Mouse (Mus musculus): ENCODE data around the gene Lzts3.

GRCm38 (mm10) chr2:130679154-130679553, 36.6 kb upstream of the Lzts3 start:
- TF ChIP-seq CTCF (IDR thresholded peaks at IDR 0.05; ENCODE audit: insufficient read depth, low read depth, low read length) (no peak), POLR2A (IDR thresholded peaks at IDR 0.05; ENCODE audit: insufficient read depth, low read depth, low read length) (no peak)
